Mouse (Mus musculus) intestine, postnatal 0 days (tissue): ENCODE measurements at regions not wholly inside any gene's neighbourhood (a gene's known extent, or its start where the extent isn't known, plus 50 kb on each side); places are given as distances from the start of the nearest gene placed in this dataset.

ENCODE experiments used
- ATAC-seq: fragments of 200-750 bp; cut with Nextera tagmentation; 2 replicates; pipeline ENCODE4 v1.8.0; 2017; ENCODE audit warnings: mild to moderate bottlenecking, moderate TSS enrichment, moderate library complexity
- H3K27ac ChIP-seq: fragments of 300-500 bp; sonication (generic); 2 replicates; pipeline ENCODE4 v1.5.1; 2014; ENCODE audit warnings: mild to moderate bottlenecking, low read depth, low read length, moderate library complexity
- H3K27me3 ChIP-seq: fragments of 300-500 bp; sonication (generic); replicated peaks from 2 replicates; pipeline ENCODE4 v1.6.1; 2014; ENCODE audit warnings: low read length, mixed read lengths; ENCODE audit not compliant: control insufficient read depth, insufficient read depth
- H3K36me3 ChIP-seq: fragments of 300-500 bp; sonication (generic); 2 replicates; pipeline ENCODE4 v1.6.1; 2014; ENCODE audit warnings: mild to moderate bottlenecking, moderate library complexity; ENCODE audit not compliant: control insufficient read depth, insufficient read depth
- H3K4me1 ChIP-seq: fragments of 300-500 bp; sonication (generic); replicated peaks from 2 replicates; pipeline ENCODE4 v1.6.1; 2014; ENCODE audit warnings: antibody characterized with exemption, low read length, mixed read lengths; ENCODE audit not compliant: control insufficient read depth, insufficient read depth
- H3K4me2 ChIP-seq: fragments of 300-500 bp; sonication (generic); replicated peaks from 2 replicates; pipeline ENCODE4 v1.6.1; 2014; ENCODE audit warnings: low read depth, mild to moderate bottlenecking, moderate library complexity
- H3K4me3 ChIP-seq: fragments of 300-500 bp; sonication (generic); 2 replicates; pipeline ENCODE4 v1.5.1; 2014; ENCODE audit warnings: low read depth, low read length
- H3K9ac ChIP-seq: fragments of 300-500 bp; sonication (generic); 2 replicates; pipeline ENCODE4 v1.6.1; 2014; ENCODE audit warnings: mild to moderate bottlenecking, low read depth, low read length
- H3K9me3 ChIP-seq: fragments of 300-500 bp; sonication (generic); 2 replicates; pipeline ENCODE4 v1.6.1; 2016; ENCODE audit warnings: mixed run types; ENCODE audit not compliant: control insufficient read depth
- CTCF ChIP-seq: sonication (generic); IDR thresholded peaks from 2 replicates; pipeline ENCODE4 v1.5.1; 2016; ENCODE audit warnings: low read depth, mild to moderate bottlenecking, control low read depth, antibody characterized with exemption, moderate library complexity
- WGBS: fragments of 180-500 bp; shearing (Covaris S2); extraction: QIAGEN DNeasy Blood & Tissue Kit; methylation state at CpG from one replicate; pipeline ENCODE4 v1.1.7; 2014; 5-methylcytosine and 5-hydroxymethylcytosine counted together

- no peak for ATAC-seq
- Histone ChIP-seq H3K27ac (no peak overlapping the region), H3K4me1 (no peaks in the 10 kb centered on the region), H3K4me3 (no peak overlapping the region), H3K4me2 (no peak overlapping the region), H3K9ac (no peak overlapping the region), H3K9me3 (no peaks in the 10 kb centered on the region), H3K36me3 (no peaks in the 10 kb centered on the region), H3K27me3 (no peaks in the 10 kb centered on the region)
- 88% methylated on average over 1 of the region's 1 CpGs for WGBS
- no peak for TF ChIP-seq CTCF
Observed at GRCm38 (mm10) chr7:117134869-117135268, 245.9 kb upstream of the Xylt1 start.

DNA sequence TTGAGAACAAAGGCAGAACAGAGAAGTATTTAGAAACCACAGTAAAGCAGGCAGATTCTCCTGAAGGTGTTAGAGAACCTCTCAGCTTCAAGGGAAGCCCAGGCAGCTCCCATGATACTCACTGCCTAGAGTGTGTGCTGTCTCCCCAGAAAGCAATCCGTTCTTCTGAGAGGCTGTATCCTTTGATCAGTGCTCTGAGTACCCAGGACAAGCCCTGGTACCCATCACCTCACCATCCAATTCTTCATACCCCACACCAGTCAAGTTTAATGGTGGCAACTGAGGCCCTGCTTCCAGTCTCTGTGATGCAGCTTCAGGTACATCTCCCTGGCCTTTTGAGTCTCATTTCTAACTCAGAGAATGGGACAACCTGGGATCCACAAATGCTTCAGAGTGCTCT, 242.1 kb upstream of the Xylt1 start:
- TF ChIP-seq CTCF = no peak

GRCm38 (mm10) chr7:117139245-117139970, 241.4 kb upstream of the Xylt1 start:
- ATAC-seq = no peak; the same call in 1 of the 2 replicates

More for the DNA sequence above, 242.1 kb upstream of the Xylt1 start:
- 43% methylated on average over 1 of the region's 1 CpGs for WGBS
- no peaks in the 10 kb centered on the region for H3K27me3 ChIP-seq
- H3K4me3 ChIP-seq = no peak overlapping the region
- no peaks in the 10 kb centered on the region for H3K9me3 ChIP-seq
- H3K4me1 ChIP-seq = no peaks in the 10 kb centered on the region
- H3K27ac ChIP-seq = no peak overlapping the region
- H3K4me2 ChIP-seq = no peak overlapping the region
- H3K36me3 ChIP-seq = no peaks in the 10 kb centered on the region
- no peak overlapping the region for H3K9ac ChIP-seq
- no peak for ATAC-seq

DNA sequence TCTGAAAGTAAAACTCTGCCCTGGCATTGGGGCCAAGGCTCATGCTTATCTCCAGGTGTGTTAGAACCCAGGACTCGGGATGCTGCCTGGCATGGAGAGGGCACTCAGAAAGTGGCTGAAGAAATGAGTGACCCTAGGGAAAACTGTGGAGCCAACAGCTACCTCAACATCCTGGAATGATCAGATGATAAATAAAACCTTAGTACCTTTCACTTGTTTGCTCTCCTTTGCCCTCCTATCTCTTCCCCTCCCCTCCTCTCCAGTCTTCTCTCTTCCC, 240.9 kb upstream of the Xylt1 start:
- H3K9ac ChIP-seq = no peak overlapping the region
- TF ChIP-seq CTCF = no peak
- no peak overlapping the region for H3K4me2 ChIP-seq
- no peak overlapping the region for H3K27ac ChIP-seq
- H3K27me3 ChIP-seq = no peaks in the 10 kb centered on the region
- H3K4me1 ChIP-seq = no peaks in the 10 kb centered on the region
- 26% methylated on average over 1 of the region's 1 CpGs for WGBS
- no peak for ATAC-seq
- no peaks in the 10 kb centered on the region for H3K36me3 ChIP-seq
- no peaks in the 10 kb centered on the region for H3K9me3 ChIP-seq
- no peak overlapping the region for H3K4me3 ChIP-seq

More at GRCm38 (mm10) chr7:117139245-117139970, 241.4 kb upstream of the Xylt1 start:
- H3K9me3 ChIP-seq = no peaks in the 10 kb centered on the region
- no peak overlapping the region for H3K4me3 ChIP-seq
- no peak overlapping the region for H3K27ac ChIP-seq
- H3K4me1 ChIP-seq = no peaks in the 10 kb centered on the region
- WGBS = 22% methylated on average over 5 of the region's 5 CpGs
- no peaks in the 10 kb centered on the region for H3K36me3 ChIP-seq
- H3K9ac ChIP-seq = no peak overlapping the region
- H3K27me3 ChIP-seq = no peaks in the 10 kb centered on the region
- no peak overlapping the region for H3K4me2 ChIP-seq
- TF ChIP-seq CTCF = no peak

- H3K9ac ChIP-seq = no peak overlapping the region
- WGBS = 91% methylated on average over 7 of the region's 7 CpGs
- ATAC-seq = no peak
- H3K4me1 ChIP-seq = no peaks in the 10 kb centered on the region
- no peaks in the 10 kb centered on the region for H3K27me3 ChIP-seq
- H3K9me3 ChIP-seq = no peaks in the 10 kb centered on the region
- no peak overlapping the region for H3K27ac ChIP-seq
- no peak overlapping the region for H3K4me3 ChIP-seq
- H3K36me3 ChIP-seq = no peaks in the 10 kb centered on the region
- H3K4me2 ChIP-seq = no peak overlapping the region
- no peak for TF ChIP-seq CTCF
Observed at GRCm38 (mm10) chr7:117146809-117147208, 234.0 kb upstream of the Xylt1 start.

DNA sequence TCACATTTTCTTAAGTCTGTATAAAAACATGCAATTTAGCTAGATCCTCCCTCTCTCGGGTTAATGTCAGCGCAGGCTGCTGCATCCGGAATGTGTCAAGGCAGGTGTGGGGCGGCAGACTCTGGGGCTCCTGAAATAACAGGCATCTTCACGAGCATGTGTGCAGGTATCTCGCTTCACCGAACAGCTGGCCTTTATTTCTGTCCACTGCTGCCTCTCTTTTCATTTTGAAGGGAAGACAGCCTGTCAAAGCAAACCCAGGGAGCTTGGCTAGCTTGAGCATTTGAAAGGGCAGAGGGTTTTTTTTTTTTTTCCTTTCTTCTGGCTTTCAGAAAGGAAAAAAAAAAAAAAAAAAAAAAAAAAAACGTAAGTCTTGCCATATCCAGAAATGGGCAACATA, 230.4 kb upstream of the Xylt1 start:
- Histone ChIP-seq H3K36me3 (no peaks in the 10 kb centered on the region), H3K4me1 (no peaks in the 10 kb centered on the region), H3K9ac (no peak overlapping the region), H3K4me2 (no peak overlapping the region), H3K9me3 (no peaks in the 10 kb centered on the region), H3K27me3 (no peaks in the 10 kb centered on the region), H3K27ac (no peak overlapping the region), H3K4me3 (no peak overlapping the region)
- TF ChIP-seq CTCF = no peak
- WGBS = 62% methylated on average over 8 of the region's 8 CpGs
- ATAC-seq = no peak
